Mouse (Mus musculus): ENCODE results near the gene 4930522H14Rik.

DNA sequence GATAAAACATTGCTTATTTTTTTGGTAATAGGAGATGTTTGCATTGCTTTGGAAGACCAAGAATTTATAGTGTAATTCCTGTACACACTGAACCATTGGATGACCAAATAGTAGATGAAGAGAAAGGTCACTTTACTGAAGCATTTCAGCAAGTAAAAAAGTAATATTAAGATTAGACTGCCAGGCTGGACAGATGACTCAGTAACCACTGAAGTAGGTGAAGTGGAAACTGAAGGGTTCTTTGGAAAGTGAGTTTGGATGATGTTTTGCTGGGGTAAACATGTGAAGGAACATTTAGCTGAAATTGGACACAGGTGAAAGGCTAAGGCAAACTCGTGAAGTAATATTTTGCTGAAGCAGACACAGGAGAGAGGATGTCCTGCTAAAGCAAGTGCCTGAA is 41.5 kb upstream of the 4930522H14Rik start:
- TF ChIP-seq CTCF (IDR thresholded peaks at IDR 0.05) (no peak), EP300 (IDR thresholded peaks at IDR 0.05; ENCODE audit: insufficient read depth, low read depth, low read length) (no peak)

All from heart, adult 2 months (tissue).